Mouse (Mus musculus) heart, adult 2 months (tissue): ENCODE results near the gene Gm17455.

ENCODE experiments used
- CTCF ChIP-seq: fragments of 200-600 bp; IDR thresholded peaks from 2 replicates; pipeline ENCODE4 v1.8.1; 2022; ENCODE audit warnings: antibody characterized with exemption, mild to moderate bottlenecking, moderate library complexity
- POLR2A ChIP-seq: fragments of 200-500 bp; IDR thresholded peaks from 2 replicates; pipeline ENCODE4 v1.6.1; 2011; ENCODE audit warnings: mild to moderate bottlenecking, low read depth, low read length, control low read depth; ENCODE audit not compliant: insufficient read depth

- no peak for TF ChIP-seq CTCF
- TF ChIP-seq POLR2A: no peak
These were observed 31.1 kb downstream of the Gm17455 start for GRCm38 (mm10) chr10:60430591-60430990.
